Mouse (Mus musculus) hematopoietic stem cell, adult 5-6 weeks (primary cell): ENCODE results near the gene Ank. TPM values are rescaled to one million over a fixed set of nuclear protein-coding genes. Genes with fewer than 3 reads are reported as not detected.

ENCODE experiments used
- ATAC-seq, 2 experiments: fragments of 125-278 bp in 1 of 2; replicated peaks in 1 of 2; 2 replicates each; pipeline ENCODE4 v1.8.0; 2016 to 2017; ENCODE audit warnings: inconsistent platforms in 2 of 2, mild to moderate bottlenecking in 2 of 2, moderate number of reproducible peaks in 2 of 2, low read depth in 1 of 2, moderate TSS enrichment in 1 of 2; ENCODE audit not compliant: low FRiP score in 2 of 2, poor library complexity in 2 of 2, severe bottlenecking in 2 of 2, insufficient read depth in 1 of 2, low TSS enrichment in 1 of 2
- total RNA-seq: library from RNA; stranded (forward); fragments of 172-1452, 232-1000 nt; gene quantifications from 2 replicates; pipeline ENCODE4 v1.2.3, GENCODE M21; 2017

The Ank gene
- total RNA-seq, 1 experiment from 2014 or later, result 15.0 TPM

DNA sequence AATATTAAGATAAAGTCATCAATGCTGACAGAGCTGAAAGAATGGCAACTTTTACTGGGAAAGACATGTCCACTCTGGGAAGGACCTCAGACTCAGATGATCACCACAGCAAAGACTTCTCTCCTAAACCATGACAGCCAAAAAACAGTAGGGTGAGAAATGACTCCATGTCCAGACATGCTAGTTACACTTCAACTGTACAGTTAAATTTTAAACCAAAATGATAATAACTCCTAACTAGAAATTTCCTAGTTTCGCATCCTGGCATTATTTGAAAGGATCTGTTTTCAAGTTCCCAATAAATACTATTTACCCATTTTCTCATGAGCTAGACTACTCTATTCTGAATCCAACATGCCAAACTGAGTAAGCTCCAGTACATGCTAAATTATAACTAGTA is 159.8 kb downstream of the Ank start:
- ATAC-seq, result no peak

DNA sequence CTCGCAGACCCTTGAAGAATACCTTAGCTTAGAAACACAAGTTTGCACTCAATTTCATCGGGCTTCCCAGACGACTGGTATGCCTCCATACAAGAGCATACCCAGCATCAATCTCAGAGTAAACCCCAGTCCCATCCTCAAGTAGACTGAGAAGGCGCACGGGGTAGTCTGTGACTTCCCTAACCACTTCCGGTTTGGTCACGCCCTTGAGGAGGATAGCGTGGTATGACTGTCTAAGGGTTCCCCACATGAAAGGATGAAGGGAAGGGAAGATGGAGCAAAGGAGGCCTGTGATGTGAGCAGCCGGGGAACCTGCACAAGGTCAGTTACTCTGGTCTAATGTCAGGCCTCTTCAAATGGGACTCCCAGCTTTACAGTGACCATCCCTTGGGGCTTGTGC is 161.3 kb downstream of the Ank start:
- ATAC-seq, result no peak

DNA sequence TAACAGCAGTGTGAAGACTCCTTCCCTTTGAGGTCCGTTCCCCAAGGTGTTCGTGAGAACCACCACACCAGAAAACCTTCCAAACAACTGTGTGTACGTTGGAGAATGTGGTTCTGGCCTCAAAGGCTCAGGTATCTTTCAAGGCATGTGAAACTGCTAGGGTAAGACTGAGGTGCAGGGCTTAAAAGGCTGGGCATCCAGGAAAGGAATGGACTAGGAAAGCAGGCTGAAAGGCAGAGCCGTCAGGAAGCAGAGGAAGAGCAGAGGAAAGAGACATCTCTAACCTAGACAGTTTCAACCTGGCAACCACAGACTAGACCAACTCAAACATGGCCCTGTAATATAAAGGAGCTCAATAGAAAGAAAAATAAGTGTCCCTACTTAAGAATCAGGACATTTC is 162.6 kb downstream of the Ank start:
- no peak for ATAC-seq

DNA sequence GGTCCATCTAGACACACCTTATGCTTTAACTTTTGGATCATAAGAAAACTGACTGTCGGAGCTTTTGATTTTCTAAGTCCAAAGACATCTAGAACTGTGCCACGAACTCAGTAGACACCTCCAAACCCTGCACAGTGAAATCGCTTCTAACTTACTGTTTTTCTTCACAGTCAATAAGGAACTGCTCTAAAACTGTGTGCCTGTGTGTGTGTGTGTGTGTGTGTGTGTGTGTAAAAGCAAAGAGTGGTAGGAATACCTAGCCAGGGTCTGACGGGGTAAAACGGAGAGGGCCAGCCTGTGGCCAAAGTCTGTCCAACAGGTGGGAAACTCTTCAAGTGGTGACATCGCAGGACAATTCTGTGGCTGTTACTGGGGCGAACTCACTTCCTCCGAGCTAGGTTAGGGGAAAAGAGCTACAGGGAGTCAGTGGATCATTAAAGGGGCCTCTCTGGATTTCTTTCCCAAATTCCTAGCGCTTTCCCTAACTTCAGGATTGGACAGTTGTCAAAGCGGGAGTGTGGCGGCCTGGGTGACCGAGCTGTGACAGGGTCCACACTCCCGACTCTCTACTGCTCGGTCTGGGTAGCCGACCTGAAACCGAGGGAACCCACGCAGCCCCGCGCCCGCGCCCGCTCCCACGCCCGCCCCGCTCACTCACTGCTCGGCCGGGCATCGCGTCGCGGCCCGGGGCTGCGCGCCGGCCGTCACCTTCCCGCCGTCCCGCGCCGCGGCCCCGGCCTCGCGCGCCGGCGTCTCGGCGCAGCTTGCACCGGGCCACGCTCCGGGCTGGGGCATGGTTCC is 163.5 kb downstream of the Ank start:
- no peak; a peak in 1 of 4 replicates for ATAC-seq

DNA sequence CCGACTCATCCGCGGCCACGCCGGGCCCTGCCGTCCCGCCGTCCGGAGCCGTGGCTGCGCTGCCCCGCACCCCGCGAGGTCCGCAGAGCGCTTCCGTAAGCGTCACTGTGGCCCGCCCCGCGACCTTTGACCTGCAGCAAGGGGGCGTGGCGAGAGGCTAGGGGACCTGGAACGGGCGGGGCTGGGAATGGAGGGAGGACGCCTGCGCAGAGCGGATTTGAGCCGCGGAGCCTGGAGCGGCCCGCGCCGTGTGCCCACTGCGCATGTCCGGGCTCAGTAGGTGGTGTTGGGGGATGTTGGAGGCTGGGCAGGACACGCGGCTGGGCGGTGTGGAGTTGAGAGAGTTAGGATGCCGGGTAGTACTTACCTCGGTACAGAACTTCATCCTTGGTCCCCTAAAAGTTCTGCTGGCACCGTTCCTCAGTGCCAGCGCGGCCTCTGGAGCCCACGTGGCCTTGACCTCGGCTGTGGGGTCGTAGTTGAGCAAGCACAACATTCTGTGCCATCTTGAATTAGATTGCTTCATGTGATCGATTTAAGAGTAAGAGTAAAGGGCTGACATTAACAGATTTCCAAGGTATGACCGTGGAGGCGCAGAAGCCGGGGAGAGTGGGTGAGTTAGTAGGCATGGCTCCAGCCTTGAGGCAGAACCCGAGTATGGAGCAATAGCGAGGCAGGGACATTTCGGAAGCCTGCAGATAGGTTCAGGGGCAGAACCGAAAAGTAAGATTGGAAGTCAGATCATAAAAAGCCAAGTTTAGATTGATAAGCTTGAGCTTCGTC is 164.3 kb downstream of the Ank start, which contains the start of gene Otulin:
Otulin (minus strand) TSS at position 93 of the 783 bp plus-strand sequence.
- ATAC-seq, result peak; percentile 92

DNA sequence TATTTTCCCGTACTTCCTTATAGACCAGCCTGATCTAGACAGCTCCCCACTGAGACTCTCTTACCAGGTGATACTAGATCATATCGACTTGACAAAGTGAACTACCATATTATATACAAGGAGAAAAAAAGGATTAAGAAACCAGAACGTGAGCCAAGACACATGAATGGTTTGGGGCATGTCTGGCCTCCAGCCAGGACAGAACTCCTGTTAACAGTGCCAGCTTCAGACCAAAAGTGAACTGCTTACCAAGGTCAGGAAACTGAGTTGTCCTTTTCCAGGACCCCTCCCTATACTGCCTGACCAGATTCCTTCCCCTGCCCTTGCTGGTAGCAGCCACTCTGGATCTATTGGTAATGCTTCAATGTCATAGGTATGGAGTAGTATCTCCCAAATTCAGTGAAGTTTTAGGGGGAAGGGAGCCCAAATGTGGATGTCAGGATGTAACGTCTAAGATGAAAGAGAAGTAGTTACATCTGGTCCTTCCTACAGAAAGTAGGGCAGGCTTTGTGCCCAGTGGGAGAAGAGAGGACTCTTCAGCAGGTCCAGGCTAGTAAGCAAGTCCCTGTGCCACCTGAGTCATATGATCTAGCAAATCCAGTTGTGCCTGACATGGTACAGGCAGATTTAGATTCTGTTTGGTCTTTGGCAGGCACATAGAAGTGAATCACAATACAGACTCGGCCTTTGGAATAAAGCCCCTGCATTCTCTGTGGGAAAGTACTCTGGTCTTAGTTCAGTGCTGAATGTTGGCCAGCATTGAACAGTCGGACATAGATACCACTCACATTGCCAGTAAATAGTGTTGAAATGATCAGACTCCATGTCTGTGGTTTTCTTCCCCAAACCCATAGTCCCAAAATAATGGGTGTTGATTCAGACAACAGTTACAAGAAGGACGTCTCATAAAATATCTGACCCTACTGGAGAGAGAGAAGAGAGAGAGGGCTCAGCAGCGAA is 167.7 kb downstream of the Ank start:
- no peak for ATAC-seq

DNA sequence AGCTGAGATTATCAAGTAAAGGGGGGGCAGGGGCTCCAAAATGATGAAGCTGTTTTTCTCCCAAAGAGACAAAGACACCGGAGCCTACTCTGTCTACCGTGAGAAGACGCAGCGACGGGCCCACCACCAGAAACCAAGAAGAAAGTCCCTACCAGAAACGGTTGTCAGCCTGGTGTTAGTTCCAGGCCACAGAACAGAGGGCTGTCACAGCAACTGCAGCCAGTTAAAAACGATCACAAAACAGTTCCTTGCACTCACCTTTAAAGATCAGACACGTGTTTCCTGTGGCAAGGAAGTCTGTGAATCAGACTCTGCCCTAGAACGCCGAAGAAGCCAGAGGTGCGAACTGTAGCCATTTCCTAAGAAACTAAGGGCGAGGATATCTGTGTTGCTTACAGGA is 174.7 kb downstream of the Ank start:
- peak; percentile 70 to 85 for ATAC-seq

DNA sequence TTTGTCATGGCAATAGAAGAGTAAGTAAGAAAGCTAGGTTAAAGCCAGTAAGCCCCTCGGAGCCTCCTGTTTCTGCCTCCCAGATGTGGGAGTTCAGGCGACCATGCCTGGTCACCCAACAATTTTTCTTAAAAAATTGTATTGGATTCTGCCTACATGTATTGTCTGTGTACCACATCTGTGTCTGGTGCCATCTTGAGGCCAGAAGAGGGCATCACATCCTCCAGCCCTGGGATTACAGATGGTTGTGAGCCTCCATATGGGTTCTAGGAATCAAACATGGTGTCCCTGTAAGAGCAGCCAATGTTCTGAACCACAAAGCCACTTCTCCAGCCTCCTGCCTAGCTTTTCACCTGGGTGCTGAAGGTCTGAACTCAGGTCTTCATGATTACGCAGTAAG is 176.4 kb downstream of the Ank start:
- ATAC-seq, result peak; percentile 72 to 85

Other genes starting within 250 kb of the Ank start
- gene Otulin, start 164.0 kb downstream of the Ank start, total RNA-seq, result 35.3 and 48.0 TPM in 2 replicates
- 22.3 and 38.6 TPM in 2 replicates for gene Otulinl, start 214.9 kb downstream of the Ank start, total RNA-seq